Mouse (Mus musculus): Measurements from ENCODE around the gene Uchl5.

GRCm38 (mm10) chr1:143836363-143837182 is 59.5 kb downstream of the Uchl5 start:
- TF ChIP-seq CTCF (IDR thresholded peaks at IDR 0.05; ENCODE audit: control insufficient read depth, insufficient read depth, insufficient replicate concordance, low read depth, low read length) (no peak), POLR2A (IDR thresholded peaks at IDR 0.05; ENCODE audit: control insufficient read depth, low read depth, low read length) (no peak)
